Mouse (Mus musculus): ENCODE data around the gene Glt6d1. TPM values are rescaled to one million over a fixed set of nuclear protein-coding genes. Genes with fewer than 3 reads are reported as not detected.
A peak's percentile ranks its signal among the peaks of the same experiment; 100 is the strongest.

Gene Glt6d1
- total RNA-seq, 2 experiments from 2014 or later: not detected

GRCm38 (mm10) chr2:25798065-25798464, 17.6 kb downstream of the Glt6d1 start:
- intact Hi-C loops (cut with DNase I): no loop called here
- no peak for DNase-seq

- no peak for DNase-seq
- intact Hi-C loops (cut with DNase I): no loop called here
Measured at GRCm38 (mm10) chr2:25797635-25798034, 18.0 kb downstream of the Glt6d1 start.

DNA sequence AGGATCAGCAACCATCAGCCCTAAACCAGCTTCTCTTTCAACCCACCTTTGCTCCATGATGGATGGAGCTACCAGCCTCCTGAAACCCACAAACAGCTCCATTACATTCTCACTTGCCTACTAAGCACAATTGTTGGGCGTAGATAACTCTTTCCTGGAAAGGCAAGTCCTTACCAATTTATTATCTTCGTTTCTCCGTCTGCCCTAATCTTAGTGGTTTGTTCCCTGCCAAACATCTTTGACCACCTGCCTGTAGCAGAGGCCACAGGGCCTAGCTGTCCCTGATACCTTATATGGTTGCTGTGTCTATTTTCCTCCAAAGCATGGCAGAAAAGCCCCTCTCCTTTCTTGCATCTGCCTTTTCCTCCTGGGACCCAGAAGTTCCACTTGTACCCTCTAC, 26.6 kb downstream of the Glt6d1 start:
- no peak for DNase-seq
- intact Hi-C loops (cut with DNase I): no loop called here

GRCm38 (mm10) chr2:25785573-25786322, 29.9 kb downstream of the Glt6d1 start:
- intact Hi-C loops (cut with DNase I): no loop called here
- peak; percentile 18 for DNase-seq

DNA sequence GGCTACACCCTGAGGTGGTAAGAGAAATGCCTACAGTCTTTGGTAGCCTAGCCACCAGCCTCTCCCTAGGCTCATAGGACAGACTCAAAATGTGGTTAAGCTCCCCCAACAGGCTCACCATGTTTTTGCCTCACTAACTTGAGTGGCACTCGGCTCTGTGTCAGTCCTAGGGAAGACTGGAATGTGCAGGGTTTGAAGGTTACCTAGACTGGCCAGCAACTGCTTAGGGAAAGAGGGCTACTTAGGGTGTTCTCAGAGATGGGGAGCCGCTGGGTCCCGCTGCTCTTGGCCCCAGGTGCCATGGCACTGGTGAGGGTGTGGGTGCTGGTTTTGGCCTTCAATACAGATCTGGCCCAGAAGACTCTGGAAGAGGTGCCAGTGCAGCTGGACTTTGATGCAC, 33.7 kb downstream of the Glt6d1 start, which contains the start of gene Gm13539:
TSS of gene Gm13539 (plus strand) at position 301 of the 400 bp plus-strand sequence.
- DNase-seq: no peak
- intact Hi-C loops (cut with DNase I): no loop called here

- intact Hi-C loops (cut with DNase I): no loop called here
- no peak for DNase-seq
Measured at GRCm38 (mm10) chr2:25780921-25781320, 34.7 kb downstream of the Glt6d1 start.

- intact Hi-C loops (cut with DNase I): no loop called here
- no peak for DNase-seq
Measured at GRCm38 (mm10) chr2:25779076-25779475, 36.6 kb downstream of the Glt6d1 start.

GRCm38 (mm10) chr2:25776717-25777116, 38.9 kb downstream of the Glt6d1 start, which contains the start of gene Lcn11:
TSS of gene Lcn11 (plus strand) at chr2:25777017.
- no peak for DNase-seq
- intact Hi-C loops (cut with DNase I): no loop called here

DNA sequence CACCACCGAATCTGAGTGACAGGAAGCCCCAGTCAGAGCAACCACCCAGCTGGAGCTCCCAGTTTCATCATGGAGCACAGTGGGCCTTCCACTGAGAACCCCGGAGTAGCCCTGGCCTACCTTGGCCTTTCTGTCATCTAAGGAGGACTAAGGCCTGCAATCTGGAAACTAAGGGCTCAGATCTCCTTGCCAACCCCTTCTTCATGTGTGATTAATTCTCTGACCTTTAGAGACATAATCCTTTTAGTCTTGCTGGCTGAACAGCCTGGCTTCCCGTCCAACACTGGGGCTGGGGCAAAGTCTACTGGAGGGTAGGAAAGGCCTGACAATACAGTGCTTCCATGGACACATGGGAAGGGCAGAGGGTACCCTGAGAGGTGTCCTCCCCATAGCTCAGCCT, 39.7 kb downstream of the Glt6d1 start:
- DNase-seq: peak; percentile 14
- intact Hi-C loops (cut with DNase I): no loop called here

DNA sequence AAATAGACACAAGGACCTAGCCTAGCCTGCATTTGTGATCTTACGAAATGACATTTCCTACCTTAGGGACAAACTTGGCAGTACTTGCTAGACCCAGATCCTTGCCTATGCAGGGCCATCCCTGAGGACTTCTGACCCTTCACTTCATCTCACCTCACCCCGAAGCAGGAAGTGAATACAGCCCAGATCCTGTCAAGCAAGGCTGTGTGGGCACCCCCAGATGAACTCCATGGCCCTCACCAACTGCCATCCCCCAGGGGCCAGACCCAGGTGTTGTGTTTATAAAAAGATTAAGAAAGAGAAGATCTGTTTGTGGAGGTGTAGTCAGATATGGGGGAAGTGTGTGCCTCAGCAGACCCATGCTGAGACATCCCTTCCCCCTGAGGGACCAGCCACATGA, 41.0 kb downstream of the Glt6d1 start:
- intact Hi-C loops (cut with DNase I): no loop called here
- DNase-seq: no peak

- intact Hi-C loops (cut with DNase I): no loop called here
- no peak for DNase-seq
Measured at GRCm38 (mm10) chr2:25773507-25773906, 42.1 kb downstream of the Glt6d1 start.

DNA sequence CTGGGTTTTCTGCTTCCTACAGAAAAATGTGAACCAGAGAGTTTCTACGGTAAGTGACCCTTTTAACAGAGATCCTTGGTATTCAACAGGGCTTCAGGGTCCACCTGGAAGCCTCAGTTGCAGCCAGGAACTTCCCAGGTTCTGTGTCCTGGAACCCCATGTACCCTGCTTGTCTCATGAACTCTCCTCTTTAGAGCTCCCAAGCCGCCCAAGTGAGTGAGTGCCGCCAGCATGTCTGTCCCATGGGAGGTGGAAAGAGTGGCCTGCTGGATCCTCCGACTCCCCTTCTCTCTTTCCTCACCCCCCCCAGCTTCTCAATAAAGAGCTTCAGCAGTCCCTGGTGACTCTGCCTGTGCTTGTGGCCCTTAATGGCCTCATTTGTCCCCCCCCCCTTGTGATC, 47.9 kb downstream of the Glt6d1 start:
- intact Hi-C loops (cut with DNase I): no loop called here
- DNase-seq: no peak

- DNase-seq: no peak
- intact Hi-C loops (cut with DNase I): no loop called here
Measured at GRCm38 (mm10) chr2:25765269-25765668, 50.4 kb downstream of the Glt6d1 start, which contains the start of gene Lcn3. TSS of gene Lcn3 (plus strand) at chr2:25765569.

DNA sequence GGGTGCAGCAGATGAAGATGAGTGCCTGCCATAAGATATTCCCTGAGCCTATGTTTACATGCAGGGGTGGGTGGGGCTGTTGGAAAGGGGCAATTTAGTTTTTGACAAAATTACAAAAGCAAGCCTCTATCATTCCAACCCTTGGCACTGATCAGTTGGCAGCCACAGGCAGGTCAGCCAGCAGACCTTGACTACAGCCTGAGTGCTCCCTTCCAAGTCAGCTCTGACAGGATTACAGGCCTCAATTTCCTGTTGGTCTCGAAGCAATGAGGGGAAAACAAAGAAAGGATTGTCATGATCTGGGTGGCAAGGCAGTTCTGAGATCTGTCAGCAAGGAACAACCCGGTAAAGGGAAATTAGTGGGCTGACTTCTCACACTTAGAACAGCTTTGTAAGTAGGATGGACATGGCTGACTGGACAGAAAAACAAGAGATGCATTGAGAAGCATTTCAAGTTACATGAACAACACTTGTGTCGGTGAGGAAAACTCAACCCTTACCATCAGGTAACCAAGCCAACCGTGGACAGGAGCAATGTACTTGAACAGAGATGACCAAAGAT, 57.5 kb downstream of the Glt6d1 start:
- intact Hi-C loops (cut with DNase I): no loop called here
- DNase-seq: no peak

- intact Hi-C loops (cut with DNase I): no loop called here
- no peak for DNase-seq
Measured at GRCm38 (mm10) chr2:25754201-25754600, 61.4 kb downstream of the Glt6d1 start.

Other genes starting within 250 kb of the Glt6d1 start
- 1 to 10 TPM; 1.8 to 2.9 TPM for gene Mamdc4, start 241.0 kb downstream of the Glt6d1 start, total RNA-seq (2021)
- gene Phpt1, start 240.6 kb downstream of the Glt6d1 start, total RNA-seq (2021): 10 to 100 TPM; 77.1 to 79.5 TPM
- 10 to 100 TPM; 49.0 to 59.4 TPM for gene Ajm1, start 234.1 kb downstream of the Glt6d1 start, total RNA-seq (2021)
- gene Rabl6, start 207.3 kb downstream of the Glt6d1 start, total RNA-seq (2021): 10 to 100 TPM; 85.9 to 87.1 TPM
- not detected for gene Ccdc183, start 198.2 kb downstream of the Glt6d1 start, total RNA-seq (2021)
- gene Tmem141, start 193.8 kb downstream of the Glt6d1 start, total RNA-seq (2021): 10 to 100 TPM; 21.7 to 27.1 TPM
- gene Fcna, start 187.8 kb downstream of the Glt6d1 start, total RNA-seq (2021): 1 to 10 TPM; 1.0 to 1.6 TPM
- gene Lcn8, start 162.7 kb downstream of the Glt6d1 start, total RNA-seq (2021): not detected
- gene Lcn5, start 157.9 kb downstream of the Glt6d1 start, total RNA-seq (2021): not detected
- not detected for gene Lcn6, start 139.1 kb downstream of the Glt6d1 start, total RNA-seq (2021)
- gene Lcn10, start 133.1 kb downstream of the Glt6d1 start, total RNA-seq (2021): not detected
- not detected for gene Obp2a, start 115.8 kb downstream of the Glt6d1 start, total RNA-seq (2021)
- gene Bmyc, start 109.1 kb downstream of the Glt6d1 start, total RNA-seq (2021): 10 to 100 TPM; 75.2 to 76.6 TPM
- not detected for gene Obp2b, start 78.8 kb downstream of the Glt6d1 start, total RNA-seq (2021)
- gene Lcn3, start 50.3 kb downstream of the Glt6d1 start, total RNA-seq (2021): not detected
- gene Lcn11, start 38.8 kb downstream of the Glt6d1 start, total RNA-seq (2021): not detected
- not detected for gene Gm13539, start 33.6 kb downstream of the Glt6d1 start, total RNA-seq (2021)
- not detected for gene Lcn9, start 7.3 kb upstream of the Glt6d1 start, total RNA-seq (2021)
- not detected for gene Sohlh1, start 31.4 kb upstream of the Glt6d1 start, total RNA-seq (2021)
- gene Kcnt1, start 47.9 kb upstream of the Glt6d1 start, total RNA-seq (2021): 10 to 100 TPM; 62.7 to 81.2 TPM
- gene Camsap1, start 167.4 kb upstream of the Glt6d1 start, total RNA-seq (2021): 100 to 1,000 TPM; 195 to 203 TPM
- gene Ubac1, start 205.9 kb upstream of the Glt6d1 start, total RNA-seq (2021): 10 to 100 TPM; 90.5 to 92.0 TPM

All from left cerebral cortex, postnatal 4 days (tissue).